Mouse (Mus musculus): ENCODE measurements around the gene Pdzrn4. TPM values are rescaled to one million over a fixed set of nuclear protein-coding genes. Genes with fewer than 3 reads are reported as not detected.

Gene Pdzrn4
- polyA plus RNA-seq, 1 experiment from 2014 or later: 16.9 TPM

DNA sequence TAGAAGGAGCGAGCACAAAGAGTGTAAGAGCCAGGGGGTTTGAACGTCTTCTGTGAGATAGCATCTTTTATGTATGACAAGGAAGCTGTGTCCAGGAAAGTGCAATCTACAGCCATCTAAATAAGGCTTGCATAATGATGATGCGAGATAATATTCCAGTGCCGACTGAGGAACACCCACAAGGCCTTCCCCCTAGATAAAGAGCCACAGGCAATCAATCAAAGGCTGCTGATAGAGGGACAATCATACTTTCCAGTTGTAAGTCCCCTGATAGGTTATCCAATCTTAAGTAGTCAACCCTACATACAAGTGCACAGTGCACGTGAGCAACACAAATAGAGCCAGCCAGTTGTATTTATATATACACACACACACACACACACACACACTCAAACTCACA lies 366.6 kb downstream of the Pdzrn4 start:
- H3K9ac ChIP-seq (replicated peaks; ENCODE audit: low read depth, low read length): no peak overlapping the region
- no peak overlapping the region for H3K4me3 ChIP-seq (replicated peaks; ENCODE audit: low read length)
- H3K4me2 ChIP-seq (ENCODE audit: low read length): no peak overlapping the region
- ATAC-seq: no peak
- no peaks in the 10 kb centered on the region for H3K9me3 ChIP-seq (ENCODE audit: control insufficient read depth, low read length)
- WGBS: 89% methylated on average over 5 of the region's 5 CpGs
- H3K27ac ChIP-seq (ENCODE audit: low read length): no peak overlapping the region
- no peaks in the 10 kb centered on the region for H3K36me3 ChIP-seq (ENCODE audit: control insufficient read depth, insufficient read depth)
- no peaks in the 10 kb centered on the region for H3K4me1 ChIP-seq (replicated peaks; ENCODE audit: control insufficient read depth, insufficient read depth, low read length)
- no peaks in the 10 kb centered on the region for H3K27me3 ChIP-seq (replicated peaks; ENCODE audit: control insufficient read depth, insufficient read depth, low read length)

DNA sequence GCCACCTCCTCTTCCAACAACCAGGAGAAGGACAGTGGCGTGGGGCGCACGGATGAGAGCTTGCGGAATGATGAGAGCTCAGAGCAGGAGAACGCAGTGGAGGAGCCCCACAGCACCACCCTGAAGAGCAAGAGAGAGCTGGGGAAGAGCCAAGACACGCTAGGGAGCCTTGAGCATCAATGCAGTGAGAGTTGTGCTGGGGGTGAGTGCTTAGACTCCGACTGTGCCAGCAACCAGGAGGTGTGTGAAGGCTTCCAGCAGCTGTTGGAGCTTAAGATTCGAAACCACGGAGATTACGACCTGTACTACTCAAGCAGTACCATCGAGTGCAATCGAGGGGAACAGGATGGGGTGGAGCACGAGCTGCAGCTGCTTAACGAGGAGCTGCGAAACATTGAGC lies 372.9 kb downstream of the Pdzrn4 start:
- WGBS: 74% methylated on average over 15 of the region's 15 CpGs
- no peak for ATAC-seq
- Histone ChIP-seq H3K9me3 (ENCODE audit: control insufficient read depth, low read length) (no peaks in the 10 kb centered on the region), H3K9ac (replicated peaks; ENCODE audit: low read depth, low read length) (no peak overlapping the region), H3K36me3 (ENCODE audit: control insufficient read depth, insufficient read depth) (no peaks in the 10 kb centered on the region), H3K4me2 (ENCODE audit: low read length) (no peak overlapping the region), H3K27me3 (replicated peaks; ENCODE audit: control insufficient read depth, insufficient read depth, low read length) (no peaks in the 10 kb centered on the region), H3K4me1 (replicated peaks; ENCODE audit: control insufficient read depth, insufficient read depth, low read length) (no peaks in the 10 kb centered on the region), H3K4me3 (replicated peaks; ENCODE audit: low read length) (no peak overlapping the region), H3K27ac (ENCODE audit: low read length) (no peak overlapping the region)

DNA sequence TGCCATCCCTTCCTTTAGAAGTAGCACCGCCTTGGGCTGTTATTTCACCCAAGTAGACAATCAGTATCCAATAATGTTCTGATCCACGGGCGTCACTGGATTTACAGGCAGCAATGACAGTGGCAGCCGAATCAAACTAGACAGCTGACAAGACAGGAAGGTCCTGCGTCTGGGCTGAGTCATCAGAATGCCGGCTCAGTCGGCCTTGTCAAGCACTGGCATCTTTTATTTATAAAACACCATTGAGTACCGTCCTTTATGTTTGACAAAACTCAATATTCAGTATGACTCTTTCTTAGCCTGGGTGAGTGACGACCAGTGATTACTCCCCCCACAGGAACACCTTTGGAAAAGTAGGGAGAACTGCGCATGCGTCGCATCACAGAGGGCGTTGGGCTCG lies 391.4 kb downstream of the Pdzrn4 start:
- ATAC-seq: no peak
- H3K9ac ChIP-seq (replicated peaks; ENCODE audit: low read depth, low read length): no peak overlapping the region
- no peak overlapping the region for H3K4me3 ChIP-seq (replicated peaks; ENCODE audit: low read length)
- no peaks in the 10 kb centered on the region for H3K27me3 ChIP-seq (replicated peaks; ENCODE audit: control insufficient read depth, insufficient read depth, low read length)
- no peak overlapping the region for H3K4me2 ChIP-seq (ENCODE audit: low read length)
- 72% methylated on average over 14 of the region's 14 CpGs for WGBS
- H3K4me1 ChIP-seq (replicated peaks; ENCODE audit: control insufficient read depth, insufficient read depth, low read length): peaks cover 6% of the 10 kb centered on the region; the same call in 1 of the 2 replicates
- H3K36me3 ChIP-seq (ENCODE audit: control insufficient read depth, insufficient read depth): no peaks in the 10 kb centered on the region
- H3K9me3 ChIP-seq (ENCODE audit: control insufficient read depth, low read length): no peaks in the 10 kb centered on the region
- no peak overlapping the region for H3K27ac ChIP-seq (ENCODE audit: low read length)

DNA sequence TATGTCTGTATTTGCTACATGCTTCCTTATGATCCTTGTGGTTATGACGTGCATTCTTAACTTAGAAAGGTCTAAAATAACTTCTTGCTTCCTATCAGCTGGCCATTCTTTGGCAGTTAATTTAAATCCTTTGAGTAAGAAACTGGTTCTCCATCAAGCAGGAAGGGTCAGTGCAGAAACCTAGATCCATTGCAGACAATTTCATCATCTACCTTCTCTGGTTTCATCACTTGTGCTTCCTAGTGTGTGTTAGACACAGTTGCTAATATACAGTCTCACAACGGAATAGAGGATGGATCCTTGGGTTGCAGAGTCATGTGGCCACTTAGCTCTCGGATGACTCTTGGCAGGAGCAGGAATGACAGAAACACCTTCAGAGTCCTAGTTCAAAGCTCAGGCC lies 397.6 kb downstream of the Pdzrn4 start:
- 93% methylated on average over 3 of the region's 3 CpGs for WGBS
- Histone ChIP-seq H3K4me1 (replicated peaks; ENCODE audit: control insufficient read depth, insufficient read depth, low read length) (no peaks in the 10 kb centered on the region), H3K4me3 (replicated peaks; ENCODE audit: low read length) (no peak overlapping the region), H3K36me3 (ENCODE audit: control insufficient read depth, insufficient read depth) (no peaks in the 10 kb centered on the region), H3K9ac (replicated peaks; ENCODE audit: low read depth, low read length) (no peak overlapping the region), H3K4me2 (ENCODE audit: low read length) (no peak overlapping the region), H3K27ac (ENCODE audit: low read length) (no peak overlapping the region), H3K9me3 (ENCODE audit: control insufficient read depth, low read length) (no peaks in the 10 kb centered on the region), H3K27me3 (replicated peaks; ENCODE audit: control insufficient read depth, insufficient read depth, low read length) (no peaks in the 10 kb centered on the region)
- no peak for ATAC-seq

DNA sequence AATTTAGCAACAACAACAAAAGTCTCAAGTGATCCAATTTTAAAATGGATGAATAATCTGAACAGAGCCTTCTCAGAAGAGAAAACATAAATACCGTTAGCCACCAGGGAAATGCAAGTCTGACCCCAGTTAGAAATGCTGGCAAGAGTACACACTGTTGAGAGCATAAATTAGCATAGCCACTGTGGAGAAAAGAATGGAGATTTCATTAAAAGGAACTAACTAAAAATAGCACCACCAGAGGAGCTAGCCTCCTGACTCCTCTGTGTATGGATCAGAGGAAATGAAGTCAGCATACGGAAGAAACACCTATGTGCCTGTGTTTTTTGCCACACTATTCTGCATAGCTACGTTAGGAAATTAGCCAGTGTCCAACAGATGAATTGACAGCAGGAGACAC lies 409.3 kb downstream of the Pdzrn4 start:
- H3K4me1 ChIP-seq (replicated peaks; ENCODE audit: control insufficient read depth, insufficient read depth, low read length): peaks cover 9% of the 10 kb centered on the region; the same call in 1 of the 2 replicates
- H3K9ac ChIP-seq (replicated peaks; ENCODE audit: low read depth, low read length): no peak overlapping the region
- no peaks in the 10 kb centered on the region for H3K36me3 ChIP-seq (ENCODE audit: control insufficient read depth, insufficient read depth)
- WGBS: 7% methylated on average over 3 of the region's 3 CpGs
- H3K4me3 ChIP-seq (replicated peaks; ENCODE audit: low read length): no peak overlapping the region
- H3K27me3 ChIP-seq (replicated peaks; ENCODE audit: control insufficient read depth, insufficient read depth, low read length): no peaks in the 10 kb centered on the region
- no peaks in the 10 kb centered on the region for H3K9me3 ChIP-seq (ENCODE audit: control insufficient read depth, low read length)
- peak; percentile 87 for ATAC-seq
- H3K27ac ChIP-seq (ENCODE audit: low read length): no peak overlapping the region
- no peak overlapping the region for H3K4me2 ChIP-seq (ENCODE audit: low read length)

DNA sequence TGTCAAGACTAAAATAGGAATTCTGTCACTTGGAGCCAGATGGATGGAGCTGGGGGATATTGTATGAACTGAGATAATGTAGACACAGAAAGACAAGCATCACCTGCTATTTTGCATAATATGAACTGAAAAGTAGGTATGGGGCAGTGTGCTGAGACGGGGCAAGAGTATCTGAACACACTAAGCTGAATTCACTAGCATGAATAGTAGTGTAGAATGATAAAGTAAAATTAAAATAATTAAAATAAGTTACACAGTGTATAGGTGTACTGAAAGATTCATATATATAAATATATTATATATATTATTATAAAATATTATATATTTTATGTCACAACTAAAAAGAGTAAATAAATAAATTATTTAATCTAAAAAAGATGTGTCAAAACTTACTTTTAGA lies 409.7 kb downstream of the Pdzrn4 start:
- no peak; the same call in 1 of the 2 replicates for ATAC-seq
- H3K9ac ChIP-seq (replicated peaks; ENCODE audit: low read depth, low read length): no peak overlapping the region
- 31% methylated on average over 1 of the region's 1 CpGs for WGBS

More for the DNA sequence above, 409.7 kb downstream of the Pdzrn4 start:
- Histone ChIP-seq H3K4me1 (replicated peaks; ENCODE audit: control insufficient read depth, insufficient read depth, low read length) (peaks cover 9% of the 10 kb centered on the region; the same call in 1 of the 2 replicates), H3K4me3 (replicated peaks; ENCODE audit: low read length) (no peak overlapping the region), H3K27me3 (replicated peaks; ENCODE audit: control insufficient read depth, insufficient read depth, low read length) (no peaks in the 10 kb centered on the region), H3K9me3 (ENCODE audit: control insufficient read depth, low read length) (no peaks in the 10 kb centered on the region), H3K27ac (ENCODE audit: low read length) (no peak overlapping the region), H3K4me2 (ENCODE audit: low read length) (no peak overlapping the region), H3K36me3 (ENCODE audit: control insufficient read depth, insufficient read depth) (no peaks in the 10 kb centered on the region)

All from forebrain, embryonic 16.5 days (tissue).